Mouse (Mus musculus) ES-Bruce4 (cell line): Measurements from ENCODE around the gene Nr1h4.

Source experiments
- CTCF ChIP-seq: IDR thresholded peaks from one replicate; pipeline ENCODE4 v1.8.1; 2011; ENCODE audit warnings: low read depth, low read length
- EP300 ChIP-seq: IDR thresholded peaks from 2 replicates; pipeline ENCODE4 v1.6.1; 2011; ENCODE audit warnings: low read depth, low read length; ENCODE audit not compliant: insufficient read depth
- POLR2A ChIP-seq: IDR thresholded peaks from one replicate; pipeline ENCODE4 v1.8.1; 2011; ENCODE audit warnings: low read length; ENCODE audit not compliant: insufficient read depth

DNA sequence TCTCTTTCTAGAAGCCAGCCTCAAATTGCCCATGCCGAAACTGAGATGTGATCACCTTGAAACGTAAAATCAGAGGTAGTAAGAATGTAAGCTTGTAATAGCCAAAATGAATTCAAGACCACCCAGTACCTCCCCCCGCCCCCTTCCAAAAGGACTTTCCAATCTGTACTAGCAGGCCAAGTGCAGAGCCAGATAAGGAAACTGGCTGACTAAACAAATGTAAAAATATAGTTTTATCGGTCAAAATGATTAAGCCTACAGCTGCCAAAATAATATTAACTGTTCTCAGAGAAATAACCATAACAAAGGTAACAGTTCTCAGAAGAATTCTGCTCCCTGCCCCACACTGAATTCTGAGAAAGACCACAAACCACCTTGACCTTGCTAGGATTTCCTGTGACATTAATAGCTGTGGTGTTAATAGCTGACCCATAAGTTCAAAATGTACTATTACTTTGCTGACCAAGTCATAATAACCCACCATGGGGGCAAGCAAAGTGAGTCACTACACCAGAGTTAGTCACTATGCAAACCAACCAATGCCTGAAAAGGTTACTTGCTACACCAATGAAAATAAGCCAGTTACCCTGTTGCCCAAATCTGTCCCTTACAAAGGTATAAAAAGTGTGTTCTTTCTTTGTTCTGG lies 68.5 kb downstream of the Nr1h4 start:
- TF ChIP-seq EP300 (no peak), CTCF (no peak), POLR2A (no peak)
